Mouse (Mus musculus) mesoderm, embryonic 11.5 days (tissue): Measurements from ENCODE around the gene Reps2.

Experiments
- DNase-seq: peaks from one replicate; pipeline ENCODE4 v3.0.0-alpha.2; 2012; ENCODE audit warnings: low read depth, low spot score

The Reps2 gene

GRCm38 (mm10) chrX:162643091-162643788 is at the start of gene Reps2:
TSS of gene Reps2 (minus strand) at chrX:162643649.
- DNase-seq: peak; percentile 64

GRCm38 (mm10) chrX:162691272-162691671 is 47.8 kb upstream of the Reps2 start:
- DNase-seq: no peak

GRCm38 (mm10) chrX:162685394-162685793 is 41.9 kb upstream of the Reps2 start:
- DNase-seq: no peak

- DNase-seq: no peak
Observed at GRCm38 (mm10) chrX:162679506-162679905, 36.1 kb upstream of the Reps2 start.

GRCm38 (mm10) chrX:162678820-162679219 is 35.4 kb upstream of the Reps2 start:
- no peak for DNase-seq

GRCm38 (mm10) chrX:162666166-162666565 is 22.7 kb upstream of the Reps2 start:
- DNase-seq: no peak

- DNase-seq: no peak
Observed at GRCm38 (mm10) chrX:162660182-162660581, 16.7 kb upstream of the Reps2 start.

GRCm38 (mm10) chrX:162653518-162653917 is 10.1 kb upstream of the Reps2 start:
- no peak for DNase-seq

GRCm38 (mm10) chrX:162652445-162652844 is 9.0 kb upstream of the Reps2 start:
- DNase-seq: no peak

- DNase-seq: no peak
Observed at GRCm38 (mm10) chrX:162651125-162651524, 7.7 kb upstream of the Reps2 start.

GRCm38 (mm10) chrX:162643789-162644092 is 292 bp upstream of the Reps2 start:
- DNase-seq: no peak

GRCm38 (mm10) chrX:162642402-162643090 is 903 bp downstream of the Reps2 start:
- DNase-seq: no peak

- no peak for DNase-seq
Observed at GRCm38 (mm10) chrX:162641764-162642163, 1.7 kb downstream of the Reps2 start.

GRCm38 (mm10) chrX:162635159-162635558 is 8.3 kb downstream of the Reps2 start:
- no peak for DNase-seq

- DNase-seq: no peak
Observed at GRCm38 (mm10) chrX:162622091-162622437, 21.4 kb downstream of the Reps2 start.

- no peak for DNase-seq
Observed at GRCm38 (mm10) chrX:162621194-162622090, 22.0 kb downstream of the Reps2 start.

- DNase-seq: no peak
Observed at GRCm38 (mm10) chrX:162619705-162620104, 23.7 kb downstream of the Reps2 start.

- DNase-seq: no peak
Observed at GRCm38 (mm10) chrX:162618547-162618946, 24.9 kb downstream of the Reps2 start.

- no peak for DNase-seq
Observed at GRCm38 (mm10) chrX:162606113-162606512, 37.3 kb downstream of the Reps2 start.

- no peak for DNase-seq
Observed at GRCm38 (mm10) chrX:162599666-162600065, 43.8 kb downstream of the Reps2 start.

GRCm38 (mm10) chrX:162591005-162591801 is 52.2 kb downstream of the Reps2 start:
- DNase-seq: no peak
